In genomic region chr16:86894982-86895381, GRCm38 (mm10) we compare ENCODE assay signal across 23 mouse cellular contexts.
DNase-seq lines count a peak whose midpoint lies in the region; ATAC-seq lines count a peak whose summit lies in the region.
"Had no signal": no experiment of that assay in that cellular context is flagged by ENCODE, and none has a peak within 500 bp of the region (broad histone marks: within the 10 kb centered on the region; RNA-seq: fewer than 3 reads in every experiment).

No protein-coding gene starts in this region.

- H3K36me3 ChIP-seq in forebrain, embryonic 12.5 days (replicated peaks) = no peaks in the 10 kb centered on the region
- no peaks in the 10 kb centered on the region for H3K36me3 ChIP-seq in forebrain, embryonic 16.5 days (ENCODE audit: control insufficient read depth, insufficient read depth)
- H3K36me3 ChIP-seq in midbrain, embryonic 13.5 days = no peaks in the 10 kb centered on the region
- no peaks in the 10 kb centered on the region for H3K36me3 ChIP-seq in midbrain, embryonic 11.5 days (ENCODE audit: control insufficient read depth, insufficient read depth, low read length)
- no peaks in the 10 kb centered on the region for H3K36me3 ChIP-seq in midbrain, embryonic 14.5 days (ENCODE audit: control insufficient read depth, insufficient read depth, low read length)
- H3K36me3 ChIP-seq: hindbrain, embryonic 12.5 days; liver, embryonic 12.5 days had no signal

- 85% methylated on average over 3 of the region's 3 CpGs for WGBS in forebrain, embryonic 12.5 days
- 60% methylated on average over 3 of the region's 3 CpGs for WGBS in forebrain, embryonic 16.5 days
- 80% methylated on average over 3 of the region's 3 CpGs for WGBS in midbrain, embryonic 13.5 days
- 84% methylated on average over 3 of the region's 3 CpGs for WGBS in midbrain, embryonic 11.5 days
- 86% methylated on average over 3 of the region's 3 CpGs for WGBS in midbrain, embryonic 14.5 days

- no peak for DNase-seq in midbrain, embryonic 11.5 days (ENCODE audit: low spot score, missing footprints)
- DNase-seq in midbrain, embryonic 14.5 days = peak; percentile 46
- DNase-seq in retina, postnatal 1 day = peak; percentile 95
- DNase-seq in lung, postnatal 25 days (ENCODE audit: low spot score) = no peak
- DNase-seq in cerebellum, postnatal 4 days (ENCODE audit: low spot score in 2 of 2) = no peak
- DNase-seq: adrenal gland, postnatal 10 days; cerebellum, adult 8-10 months; cerebellum, postnatal 36 days; gastrocnemius, postnatal 14 days; heart, adult 18-20 months; kidney, adult 2 months; lung, adult 18-20 months; lung, postnatal 10 days; right cerebral cortex, postnatal 25 days; thymus, postnatal 14 days had no signal

- H3K9ac ChIP-seq in forebrain, embryonic 12.5 days = no peak overlapping the region
- H3K9ac ChIP-seq in forebrain, embryonic 16.5 days (replicated peaks; ENCODE audit: low read depth, low read length) = no peak overlapping the region
- no peak overlapping the region for H3K9ac ChIP-seq in midbrain, embryonic 13.5 days (replicated peaks)
- H3K9ac ChIP-seq in midbrain, embryonic 11.5 days (ENCODE audit: low read length) = no peak overlapping the region
- no peak overlapping the region for H3K9ac ChIP-seq in midbrain, embryonic 14.5 days (replicated peaks; ENCODE audit: low read length)
- H3K9ac ChIP-seq: hindbrain, embryonic 12.5 days; liver, embryonic 12.5 days had no signal

- H3K27ac ChIP-seq in forebrain, embryonic 12.5 days = no peak overlapping the region
- H3K27ac ChIP-seq in forebrain, embryonic 16.5 days (ENCODE audit: low read length) = no peak overlapping the region
- H3K27ac ChIP-seq in midbrain, embryonic 13.5 days = no peak overlapping the region
- no peak overlapping the region for H3K27ac ChIP-seq in midbrain, embryonic 11.5 days (ENCODE audit: low read depth, low read length)
- H3K27ac ChIP-seq in midbrain, embryonic 14.5 days (replicated peaks; ENCODE audit: low read depth, low read length) = no peak overlapping the region
- H3K27ac ChIP-seq: hindbrain, embryonic 12.5 days; kidney, postnatal 0 days; left cerebral cortex, adult 2 months; liver, embryonic 12.5 days had no signal

- no peaks in the 10 kb centered on the region; the same call in 1 of the 2 replicates for H3K4me1 ChIP-seq in forebrain, embryonic 12.5 days
- H3K4me1 ChIP-seq in forebrain, embryonic 16.5 days (replicated peaks; ENCODE audit: control insufficient read depth, insufficient read depth, low read length) = no peaks in the 10 kb centered on the region
- H3K4me1 ChIP-seq in midbrain, embryonic 13.5 days (replicated peaks) = no peaks in the 10 kb centered on the region
- H3K4me1 ChIP-seq in midbrain, embryonic 11.5 days (ENCODE audit: control insufficient read depth, insufficient read depth, low read length) = no peaks in the 10 kb centered on the region
- no peaks in the 10 kb centered on the region for H3K4me1 ChIP-seq in midbrain, embryonic 14.5 days (ENCODE audit: control insufficient read depth, insufficient read depth, low read length)
- H3K4me1 ChIP-seq: hindbrain, embryonic 12.5 days; liver, embryonic 12.5 days had no signal

- no peaks in the 10 kb centered on the region for H3K27me3 ChIP-seq in forebrain, embryonic 12.5 days
- H3K27me3 ChIP-seq in forebrain, embryonic 16.5 days (replicated peaks; ENCODE audit: control insufficient read depth, insufficient read depth, low read length) = no peaks in the 10 kb centered on the region
- no peaks in the 10 kb centered on the region for H3K27me3 ChIP-seq in midbrain, embryonic 13.5 days
- no peaks in the 10 kb centered on the region for H3K27me3 ChIP-seq in midbrain, embryonic 11.5 days (ENCODE audit: control insufficient read depth, insufficient read depth, low read length)
- no peaks in the 10 kb centered on the region for H3K27me3 ChIP-seq in midbrain, embryonic 14.5 days (ENCODE audit: control insufficient read depth, insufficient read depth, low read length)
- H3K27me3 ChIP-seq: hindbrain, embryonic 12.5 days; liver, embryonic 12.5 days had no signal

- H3K4me2 ChIP-seq in forebrain, embryonic 12.5 days = no peak overlapping the region
- no peak overlapping the region for H3K4me2 ChIP-seq in forebrain, embryonic 16.5 days (ENCODE audit: low read length)
- no peak overlapping the region for H3K4me2 ChIP-seq in midbrain, embryonic 13.5 days (replicated peaks)
- H3K4me2 ChIP-seq in midbrain, embryonic 11.5 days = no peak overlapping the region
- no peak overlapping the region for H3K4me2 ChIP-seq in midbrain, embryonic 14.5 days (ENCODE audit: low read length)
- H3K4me2 ChIP-seq: hindbrain, embryonic 12.5 days; liver, embryonic 12.5 days had no signal

- H3K4me3 ChIP-seq in forebrain, embryonic 12.5 days (replicated peaks) = no peak overlapping the region
- no peak overlapping the region for H3K4me3 ChIP-seq in forebrain, embryonic 16.5 days (replicated peaks; ENCODE audit: low read length)
- no peak overlapping the region for H3K4me3 ChIP-seq in midbrain, embryonic 13.5 days (replicated peaks)
- H3K4me3 ChIP-seq in midbrain, embryonic 11.5 days (ENCODE audit: low read depth, low read length) = no peak overlapping the region
- H3K4me3 ChIP-seq in midbrain, embryonic 14.5 days (replicated peaks; ENCODE audit: low read depth, low read length) = no peak overlapping the region
- H3K4me3 ChIP-seq: hindbrain, embryonic 12.5 days; left cerebral cortex, adult 2 months; liver, embryonic 12.5 days had no signal

- no peaks in the 10 kb centered on the region for H3K9me3 ChIP-seq in forebrain, embryonic 12.5 days
- H3K9me3 ChIP-seq in forebrain, embryonic 16.5 days (ENCODE audit: control insufficient read depth, low read length) = no peaks in the 10 kb centered on the region
- no peaks in the 10 kb centered on the region for H3K9me3 ChIP-seq in midbrain, embryonic 13.5 days
- H3K9me3 ChIP-seq in midbrain, embryonic 11.5 days (ENCODE audit: control insufficient read depth, low read length) = no peaks in the 10 kb centered on the region
- no peaks in the 10 kb centered on the region for H3K9me3 ChIP-seq in midbrain, embryonic 14.5 days (ENCODE audit: control insufficient read depth, low read length)
- H3K9me3 ChIP-seq: hindbrain, embryonic 12.5 days; liver, embryonic 12.5 days had no signal

- peak; percentile 65; the same call in 1 of the 2 replicates for ATAC-seq in forebrain, embryonic 12.5 days (ENCODE audit: low FRiP score)
- ATAC-seq in forebrain, embryonic 16.5 days = no peak
- ATAC-seq in midbrain, embryonic 13.5 days = 0 out of 2 replicates have a peak, but pooled peaks have one; percentile 45
- no peak for ATAC-seq in midbrain, embryonic 11.5 days (ENCODE audit: low FRiP score)
- peak; percentile 35; the same call in 1 of the 2 replicates for ATAC-seq in midbrain, embryonic 14.5 days (ENCODE audit: low FRiP score, low TSS enrichment)
- ATAC-seq: inflammation-experienced regulatory T-cells, adult 6 months; liver, embryonic 12.5 days had no signal

Comparison
In these comparisons a context has a peak if more than half of its experiments do, and no peak if none do; other contexts are left out.
1. ATAC-seq: peak in forebrain, embryonic 12.5 days (single experiment), midbrain, embryonic 13.5 days (single experiment) and midbrain, embryonic 14.5 days (single experiment); none in forebrain, embryonic 16.5 days (single experiment) and midbrain, embryonic 11.5 days (single experiment).
2. DNase-seq: peak in midbrain, embryonic 14.5 days (single experiment) and retina, postnatal 1 day (single experiment); none in midbrain, embryonic 11.5 days (single experiment), lung, postnatal 25 days (single experiment) and cerebellum, postnatal 4 days (0 of 2).